Mouse (Mus musculus) small intestine, adult 2 months (tissue): ENCODE data around the gene Defb18. TPM values are rescaled to one million over a fixed set of nuclear protein-coding genes. Genes with fewer than 3 reads are reported as not detected.

ENCODE experiments used
- H3K27ac ChIP-seq: fragments of 200-500 bp; 2 replicates; pipeline ENCODE4 v1.5.1; 2012; ENCODE audit warnings: low read depth, low read length, control low read depth, inconsistent platforms; ENCODE audit not compliant: insufficient read depth
- H3K27me3 ChIP-seq: fragments of 200-500 bp; 2 replicates; pipeline ENCODE4 v1.6.1; 2012; ENCODE audit warnings: mild to moderate bottlenecking, moderate library complexity, low read length, inconsistent platforms; ENCODE audit not compliant: control insufficient read depth, insufficient read depth
- H3K36me3 ChIP-seq: fragments of 200-500 bp; 2 replicates; pipeline ENCODE4 v1.6.1; 2012; ENCODE audit warnings: mild to moderate bottlenecking, low read length, control low read depth, inconsistent platforms; ENCODE audit not compliant: control insufficient read depth, insufficient read depth
- H3K4me1 ChIP-seq: fragments of 200-500 bp; 2 replicates; pipeline ENCODE4 v1.6.1; 2012; ENCODE audit warnings: low read length, inconsistent platforms, mixed read lengths; ENCODE audit not compliant: control insufficient read depth, insufficient read depth, insufficient read length
- H3K4me3 ChIP-seq: fragments of 200-500 bp; 2 replicates; pipeline ENCODE4 v1.5.1; 2012; ENCODE audit warnings: low read depth, mild to moderate bottlenecking, control low read depth, inconsistent platforms, low read length, moderate library complexity
- CTCF ChIP-seq: fragments of 200-500 bp; IDR thresholded peaks from 2 replicates; pipeline ENCODE4 v1.5.1; 2012; ENCODE audit warnings: low read depth, mild to moderate bottlenecking, control low read depth, inconsistent platforms, low read length, moderate library complexity, mixed read lengths; ENCODE audit not compliant: insufficient replicate concordance, insufficient read length; ENCODE audit errors: extremely low read depth
- WGBS: fragments of 180-500 bp; shearing (Covaris S2); methylation state at CpG from one replicate; pipeline ENCODE4 v1.1.7; 2018; 5-methylcytosine and 5-hydroxymethylcytosine counted together
- polyA plus RNA-seq: library from polyadenylated mRNA; depleted of rRNA; stranded (reverse); fragments of >200 nt; gene quantifications from 2 replicates; pipeline ENCODE4 v1.2.3, GENCODE M21; 2012; rRNA removed

The Defb18 gene
- polyA plus RNA-seq, 1 experiment: not detected

DNA sequence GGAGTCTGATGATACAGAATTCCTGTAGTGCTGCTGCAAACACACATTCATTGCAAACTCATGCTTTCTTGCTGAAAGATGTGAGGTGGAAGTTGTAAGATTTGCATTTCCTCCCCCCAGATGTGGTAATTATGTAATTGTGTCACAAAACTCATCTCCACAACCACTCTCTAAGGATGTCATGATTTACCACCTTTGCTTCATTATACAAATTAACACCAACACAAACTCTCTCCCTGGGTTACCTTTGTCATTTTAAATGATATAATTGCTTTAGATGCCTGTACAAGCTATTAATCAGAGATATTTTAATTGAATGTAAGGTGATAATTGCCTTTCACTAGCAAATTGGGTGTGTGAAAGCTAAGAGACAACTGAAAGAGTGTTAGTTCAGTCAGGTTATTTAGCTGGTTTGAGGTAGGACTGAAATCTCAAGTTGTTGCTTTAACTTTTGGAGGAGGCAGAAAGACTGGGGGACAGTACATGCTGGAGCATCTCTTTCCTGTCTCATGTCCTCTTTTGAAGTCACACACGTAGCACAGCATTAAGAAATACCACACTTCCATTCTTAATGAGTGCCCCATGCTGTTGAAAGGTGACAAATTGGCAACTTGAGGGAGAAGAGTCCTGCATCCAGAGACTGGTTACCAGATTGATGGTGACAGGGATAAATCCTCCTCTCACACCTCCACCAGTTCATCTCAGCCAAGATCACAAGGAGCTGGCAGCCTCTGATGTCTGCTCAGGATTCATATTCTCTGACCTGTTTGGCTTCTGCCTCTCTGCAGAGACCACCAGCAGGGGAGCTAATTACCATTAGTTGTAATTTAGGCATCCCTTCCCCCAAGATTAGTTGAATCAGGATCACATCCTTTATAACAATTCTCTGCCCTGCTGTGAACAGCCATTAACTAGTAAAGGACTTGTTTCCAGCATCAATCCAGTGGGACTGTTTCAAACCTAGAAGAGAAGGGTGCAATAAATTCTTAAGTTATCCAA, 46.2 kb downstream of the Defb18 start:
- WGBS: 32% methylated on average over 1 of the region's 1 CpGs
- H3K4me1 ChIP-seq: no peaks in the 10 kb centered on the region
- H3K27me3 ChIP-seq: no peaks in the 10 kb centered on the region
- H3K36me3 ChIP-seq: no peaks in the 10 kb centered on the region
- TF ChIP-seq CTCF: no peak
- H3K4me3 ChIP-seq: no peak overlapping the region
- no peak overlapping the region for H3K27ac ChIP-seq

Other genes starting within 250 kb of the Defb18 start
- not detected in 2 replicates for gene Crisp4, start 91.5 kb downstream of the Defb18 start, polyA plus RNA-seq
- gene Defb41, start 27.7 kb upstream of the Defb18 start, polyA plus RNA-seq: not detected in 2 replicates